Mouse (Mus musculus) megakaryocyte, embryonic 14.5 days (primary cell): ENCODE data around the gene Rnaseh2a.

Experiments
- FLI1 ChIP-seq: IDR thresholded peaks from 2 replicates; pipeline ENCODE4 v1.6.1; 2012; ENCODE audit warnings: low read length, inconsistent platforms, mixed read lengths
- GATA1 ChIP-seq: IDR thresholded peaks from 3 replicates; pipeline ENCODE4 v1.6.1; 2012; ENCODE audit warnings: mixed read lengths, low read length, inconsistent platforms, borderline replicate concordance

DNA sequence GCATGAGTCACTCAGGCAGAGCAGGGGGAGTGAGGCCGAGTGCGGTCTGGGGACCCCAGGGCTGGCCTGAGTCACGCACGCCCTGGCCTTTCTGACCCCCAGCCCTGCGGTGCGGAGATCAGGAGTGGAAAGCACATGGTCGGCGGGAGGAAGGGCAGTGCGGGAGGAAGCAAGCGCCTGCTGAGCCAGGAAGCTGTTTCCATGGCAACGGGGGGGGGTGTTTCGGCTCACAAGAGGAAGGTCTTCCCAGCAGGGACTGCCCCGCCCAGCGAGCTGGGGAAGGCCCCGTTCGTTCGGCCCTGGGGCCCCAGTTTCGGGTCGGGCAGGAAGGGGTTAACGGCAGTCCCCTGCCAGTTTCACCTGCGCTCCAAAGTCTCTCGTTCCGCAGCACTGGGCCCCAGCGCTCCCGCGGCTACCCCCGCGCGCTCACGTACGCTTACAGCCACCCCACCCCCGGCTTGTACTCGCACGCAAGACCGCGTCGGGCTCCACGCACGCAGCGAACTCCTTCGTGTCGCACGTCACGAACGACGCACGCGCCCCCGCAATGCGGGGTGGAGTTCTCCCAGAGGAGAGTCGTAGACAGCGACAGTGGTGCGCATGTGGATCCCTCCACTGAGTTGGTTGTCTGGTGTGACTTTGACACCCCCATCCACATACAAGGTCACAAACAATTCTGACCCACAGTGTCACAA is 16.3 kb upstream of the Rnaseh2a start:
- no peak for TF ChIP-seq GATA1
- no peak for TF ChIP-seq FLI1
